Mouse (Mus musculus): Measurements from ENCODE around the gene Mocs2.

DNA sequence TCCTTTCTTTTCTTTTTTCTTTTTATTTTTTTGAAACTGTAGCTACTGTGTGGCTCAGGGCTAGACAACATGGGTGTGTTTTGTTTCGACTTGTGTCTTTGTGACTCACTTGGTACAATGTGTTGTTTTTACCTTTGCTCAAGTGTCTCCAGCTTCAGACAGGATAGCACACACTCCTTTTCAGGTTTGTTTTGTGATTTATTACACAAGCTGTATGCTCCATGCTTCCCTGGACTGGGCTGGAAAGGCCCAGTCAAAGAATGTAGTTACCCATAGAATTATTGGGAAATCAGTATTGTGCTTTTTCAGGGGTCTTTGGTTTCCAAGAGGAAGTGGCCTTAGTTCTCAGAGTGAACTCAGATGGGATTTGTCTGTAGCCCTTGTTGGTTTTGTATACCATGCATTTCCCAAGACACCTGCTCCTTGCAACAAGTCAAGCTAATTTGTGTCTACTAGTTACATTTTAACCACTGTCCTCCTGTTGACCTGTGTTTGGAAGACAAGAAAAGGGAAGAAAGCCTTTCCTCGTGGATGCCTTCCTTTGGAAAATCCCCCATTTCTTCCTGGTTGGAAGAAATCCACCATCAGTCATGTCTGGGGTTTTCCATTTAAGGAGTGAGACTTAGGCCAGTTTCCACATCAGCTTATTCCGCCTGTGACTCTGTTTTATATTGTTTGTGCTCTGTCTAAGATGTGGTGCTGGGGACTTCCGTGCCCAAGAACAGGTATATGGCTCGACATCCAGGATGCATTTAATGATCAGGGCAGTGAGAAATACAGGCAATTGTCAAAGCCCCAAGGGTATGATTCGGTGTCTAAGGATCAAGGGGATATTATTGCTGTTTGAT is 34.5 kb downstream of the Mocs2 start:
- TF ChIP-seq POLR2A (IDR thresholded peaks at IDR 0.05; ENCODE audit: insufficient read depth, low read depth, low read length) (no peak), CTCF (IDR thresholded peaks at IDR 0.05; ENCODE audit: insufficient read depth, low read depth, low read length) (no peak)

Measured in olfactory bulb, adult 2 months (tissue).